Mouse (Mus musculus) CH12F3 (cell line): ENCODE measurements around the gene Ccl20.

Source experiments
- in situ Hi-C: fragments of 300-500 bp; cut with MboI; formaldehyde crosslinking; loops from 2 replicates; pipeline ENCODE4 v1.14.3; 2020; ENCODE audit warnings: low sequenced_read_pairs

Ccl20 gene

DNA sequence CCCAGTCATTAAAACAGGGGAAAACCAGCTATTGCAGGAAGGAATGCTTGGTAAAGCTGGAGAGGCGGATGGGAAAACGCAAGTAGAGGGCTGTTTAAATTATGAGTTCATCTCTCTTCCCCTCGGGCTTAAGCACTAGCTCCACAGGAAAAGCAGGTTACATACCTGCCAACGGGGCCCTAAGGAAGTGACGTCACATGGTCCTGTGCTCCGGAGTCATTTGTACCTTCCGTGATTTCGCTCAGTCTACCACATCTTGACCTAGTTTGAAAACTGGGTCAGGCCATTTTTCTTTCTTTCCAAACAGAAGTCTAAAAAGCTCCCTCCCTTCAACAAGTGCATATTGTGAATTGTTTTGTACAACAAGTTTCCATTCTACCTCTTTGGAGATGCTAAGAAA is 21.3 kb downstream of the Ccl20 start:
- in situ Hi-C loops, result no loop called here

DNA sequence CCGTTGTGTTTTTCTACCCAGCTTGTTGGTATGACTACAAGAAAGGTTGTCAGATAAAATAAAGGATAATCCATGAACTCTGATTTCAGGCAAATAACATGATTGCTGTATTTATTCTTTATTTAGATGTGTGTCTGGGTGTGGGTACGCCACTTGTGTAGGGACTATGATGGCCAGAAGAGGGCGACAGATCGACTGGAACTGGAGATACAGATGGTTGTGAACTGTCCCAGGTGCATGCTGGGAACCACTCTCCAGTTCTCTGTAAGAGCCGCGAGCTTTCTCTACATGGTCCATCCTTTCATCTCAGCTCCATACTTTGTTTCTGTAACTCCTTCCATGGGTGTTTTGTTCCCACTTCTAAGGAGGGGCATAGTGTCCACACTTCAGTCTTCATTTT is 22.2 kb downstream of the Ccl20 start:
- in situ Hi-C loops, result no loop called here

GRCm38 (mm10) chr1:83141510-83141909 is 24.9 kb downstream of the Ccl20 start:
- in situ Hi-C loops, result no loop called here

DNA sequence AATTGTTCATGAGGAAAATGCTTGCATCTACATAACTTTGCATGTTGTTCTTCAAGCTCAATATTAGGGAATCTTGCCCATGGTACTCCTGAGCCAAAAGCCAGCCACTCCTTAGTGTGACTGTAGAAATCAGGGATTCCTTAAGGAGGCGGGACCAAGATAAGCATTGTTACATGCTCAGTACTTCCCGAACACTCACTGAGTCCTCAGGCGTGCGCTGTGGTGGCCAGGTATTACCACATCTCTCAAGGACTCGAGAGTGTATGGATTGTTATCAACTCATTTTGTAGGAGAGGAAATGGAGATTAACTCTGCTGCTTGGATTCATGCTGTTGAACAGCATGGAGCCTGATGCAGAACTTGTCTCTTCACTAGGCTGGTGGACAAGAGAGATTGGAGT is 25.5 kb downstream of the Ccl20 start:
- in situ Hi-C loops, result no loop called here

DNA sequence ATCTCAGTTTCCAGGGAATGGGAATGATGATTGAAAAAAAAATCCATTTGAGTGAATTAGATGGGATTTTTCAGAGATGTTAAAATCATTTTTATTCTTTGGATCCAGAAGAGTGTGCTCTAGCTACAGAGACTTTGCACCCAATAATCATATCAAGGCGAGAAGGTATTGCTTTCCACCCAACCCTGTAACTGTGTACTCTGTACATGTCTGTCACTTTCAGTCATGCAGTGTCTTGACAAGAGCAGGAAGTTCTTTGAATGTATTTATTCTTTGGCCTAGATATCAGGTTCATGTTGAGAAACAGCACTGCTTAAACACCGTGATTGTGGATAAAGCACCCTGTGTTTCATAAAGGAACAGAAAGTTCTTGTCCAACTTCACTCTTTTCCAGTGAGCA is 30.0 kb downstream of the Ccl20 start:
- in situ Hi-C loops, result no loop called here

GRCm38 (mm10) chr1:83150227-83150626 is 33.7 kb downstream of the Ccl20 start:
- in situ Hi-C loops, result no loop called here

GRCm38 (mm10) chr1:83152961-83153360 is 36.4 kb downstream of the Ccl20 start:
- in situ Hi-C loops, result no loop called here

DNA sequence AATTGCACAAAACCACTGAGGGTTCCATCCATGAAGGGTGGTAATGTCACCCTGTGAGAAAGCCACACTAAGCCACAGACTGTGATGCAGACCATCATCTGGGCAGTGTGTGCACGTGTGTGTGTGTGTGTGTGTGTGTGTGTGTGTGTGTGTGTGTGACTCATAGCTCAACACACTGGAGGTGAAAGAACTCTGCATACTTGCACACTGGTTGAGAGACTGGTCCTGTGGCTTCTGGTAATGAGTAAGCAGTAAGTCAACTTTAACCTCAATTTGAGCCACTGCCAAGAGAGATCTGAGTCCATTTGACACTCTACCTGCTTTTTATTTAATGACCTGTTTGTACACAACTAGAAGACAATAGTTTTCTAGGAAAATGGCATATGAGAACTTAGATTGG is 40.3 kb downstream of the Ccl20 start:
- in situ Hi-C loops, result no loop called here

DNA sequence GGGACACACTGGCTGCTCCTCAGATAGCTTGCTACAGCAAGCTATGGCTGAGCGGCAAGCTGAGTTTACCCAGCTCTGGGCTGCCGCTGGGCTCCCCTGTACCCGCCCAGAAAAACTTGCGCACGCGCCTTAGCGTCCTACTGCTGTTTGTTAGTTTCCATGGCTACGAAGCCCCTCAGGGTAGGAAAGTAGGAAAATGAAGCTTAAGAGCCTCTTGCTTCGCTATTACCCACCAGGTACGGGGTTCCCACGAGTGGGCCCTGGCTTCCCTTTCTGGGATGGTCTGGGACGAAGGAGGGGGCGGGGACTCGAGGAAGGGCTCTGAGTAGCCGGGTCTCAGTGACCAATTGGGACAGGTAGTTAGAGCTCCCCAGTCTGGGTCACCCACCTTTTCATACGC is 43.0 kb downstream of the Ccl20 start, which contains the start of gene Daw1:
Daw1 (plus strand) TSS at position 150 of the 400 bp plus-strand sequence.
- in situ Hi-C loops, result no loop called here

DNA sequence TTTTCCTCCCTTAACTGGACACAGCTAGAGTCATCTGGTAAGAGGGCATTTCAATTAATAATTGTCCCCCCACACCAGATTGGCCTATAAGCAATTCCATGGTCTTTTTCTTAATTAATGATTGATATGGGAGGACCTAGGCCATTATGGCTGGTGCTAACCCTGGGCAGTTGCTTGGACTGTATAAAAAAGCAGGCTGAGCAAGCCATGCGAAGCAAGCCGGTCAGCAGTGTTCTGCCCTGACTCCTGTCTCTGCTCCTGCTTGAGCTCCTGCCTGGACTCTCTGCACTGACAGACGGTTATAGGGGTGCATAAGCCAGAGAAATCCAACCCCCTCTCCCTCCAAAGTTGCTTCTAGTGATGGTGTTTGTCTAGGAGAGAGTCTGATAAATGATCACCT is 45.1 kb downstream of the Ccl20 start:
- in situ Hi-C loops, result no loop called here

- in situ Hi-C loops, result no loop called here
These were observed 47.5 kb downstream of the Ccl20 start for GRCm38 (mm10) chr1:83164027-83164426.
